Mouse (Mus musculus) right cerebral cortex, postnatal 25 days (tissue): Measurements from ENCODE around the gene Gna15.
A peak's percentile ranks its signal among the peaks of the same experiment; 100 is the strongest.

ENCODE experiments used
- DNase-seq: peaks from one replicate; pipeline ENCODE4 v3.0.0; 2022

Gene Gna15

GRCm38 (mm10) chr10:81553807-81554755, 30.1 kb upstream of the Gna15 start:
- DNase-seq: no peak

- no peak for DNase-seq
These were observed 29.2 kb upstream of the Gna15 start for GRCm38 (mm10) chr10:81553232-81553631.

- DNase-seq: peak; percentile 78
These were observed 27.6 kb upstream of the Gna15 start for GRCm38 (mm10) chr10:81551597-81552102.

GRCm38 (mm10) chr10:81550257-81550656, 26.2 kb upstream of the Gna15 start:
- no peak for DNase-seq

- no peak for DNase-seq
These were observed 24.9 kb upstream of the Gna15 start for GRCm38 (mm10) chr10:81548944-81549343.

- no peak for DNase-seq
These were observed 23.0 kb upstream of the Gna15 start for GRCm38 (mm10) chr10:81546788-81547571.

- DNase-seq: no peak
These were observed 22.3 kb upstream of the Gna15 start for GRCm38 (mm10) chr10:81546332-81546731.

GRCm38 (mm10) chr10:81545161-81545747, 21.2 kb upstream of the Gna15 start, which contains the start of gene Gna11:
Gna11 (minus strand) TSS chr10:81545190.
- peak; percentile 100 for DNase-seq

GRCm38 (mm10) chr10:81544296-81545160, 20.5 kb upstream of the Gna15 start:
- DNase-seq: no peak

- DNase-seq: no peak
These were observed 19.6 kb upstream of the Gna15 start for GRCm38 (mm10) chr10:81543633-81544032.

GRCm38 (mm10) chr10:81542727-81543460, 18.9 kb upstream of the Gna15 start:
- DNase-seq: no peak

GRCm38 (mm10) chr10:81541803-81542202, 17.8 kb upstream of the Gna15 start:
- DNase-seq: no peak

- DNase-seq: no peak
These were observed 17.3 kb upstream of the Gna15 start for GRCm38 (mm10) chr10:81541363-81541762.

GRCm38 (mm10) chr10:81538321-81539048, 14.5 kb upstream of the Gna15 start:
- DNase-seq: no peak

GRCm38 (mm10) chr10:81537429-81537828, 13.4 kb upstream of the Gna15 start:
- DNase-seq: no peak

- no peak for DNase-seq
These were observed 12.7 kb upstream of the Gna15 start for GRCm38 (mm10) chr10:81536734-81537133.

GRCm38 (mm10) chr10:81534826-81535225, 10.8 kb upstream of the Gna15 start:
- no peak for DNase-seq

- peak; percentile 47 for DNase-seq
These were observed 2.8 kb upstream of the Gna15 start for GRCm38 (mm10) chr10:81526779-81527178.

- DNase-seq: no peak
These were observed 1.1 kb upstream of the Gna15 start for GRCm38 (mm10) chr10:81525017-81525694.

- no peak for DNase-seq
These were observed 455 bp downstream of the Gna15 start for GRCm38 (mm10) chr10:81523570-81523969.
